ENCODE assay signal across 21 mouse cellular contexts in the genomic region with DNA sequence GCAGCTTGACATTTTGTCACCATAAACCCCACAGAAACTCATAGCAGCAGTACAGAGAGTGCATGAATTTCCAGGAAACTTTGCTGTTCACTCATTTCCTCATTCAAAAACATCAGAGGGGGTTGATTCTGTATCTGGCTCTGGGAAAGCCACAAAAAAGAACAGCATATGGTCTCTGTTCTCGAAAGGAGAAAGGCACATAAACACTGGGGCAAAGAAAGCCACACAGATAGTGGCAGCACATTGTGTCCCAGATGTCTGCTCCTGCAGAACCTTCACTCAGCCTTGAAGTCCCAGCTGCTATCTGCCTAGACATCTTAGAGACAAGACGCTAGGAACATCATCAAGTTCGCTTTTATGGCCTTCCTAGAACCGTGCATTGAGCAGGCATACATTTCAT.
DNase-seq lines count a peak whose midpoint lies in the region; ATAC-seq and TF ChIP-seq lines count a peak whose summit lies in the region.
"Had no signal": no experiment of that assay in that cellular context is flagged by ENCODE, and none has a peak within 500 bp of the region (broad histone marks: within the 10 kb centered on the region; RNA-seq: fewer than 3 reads in every experiment).

No protein-coding gene starts in this region.

- no peak overlapping the region for H3K4me2 ChIP-seq in hindbrain, embryonic 11.5 days (replicated peaks; ENCODE audit: low read depth, low read length)
- H3K4me2 ChIP-seq: forebrain, embryonic 13.5 days; heart, embryonic 13.5 days; hindbrain, embryonic 15.5 days; limb, embryonic 15.5 days; liver, embryonic 15.5 days had no signal

- 6% methylated on average over 4 of the region's 4 CpGs for WGBS in thymus, adult 2 months
- 94% methylated on average over 4 of the region's 4 CpGs for WGBS in hindbrain, embryonic 11.5 days

- ATAC-seq in hindbrain, embryonic 11.5 days (ENCODE audit: low FRiP score), result no peak
- ATAC-seq: forebrain, embryonic 13.5 days; intestine, postnatal 0 days had no signal

- H3K9me3 ChIP-seq in hindbrain, embryonic 11.5 days (ENCODE audit: control insufficient read depth, low read length), result no peaks in the 10 kb centered on the region
- H3K9me3 ChIP-seq: forebrain, embryonic 13.5 days; G1E; heart, embryonic 13.5 days; hindbrain, embryonic 15.5 days; limb, embryonic 15.5 days; liver, embryonic 15.5 days; midbrain, embryonic 10.5 days had no signal

- H3K27me3 ChIP-seq in thymus, adult 2 months (ENCODE audit: control insufficient read depth, insufficient read depth, low read length), result no peaks in the 10 kb centered on the region
- H3K27me3 ChIP-seq in hindbrain, embryonic 11.5 days (ENCODE audit: control insufficient read depth, insufficient read depth, low read length), result no peaks in the 10 kb centered on the region
- H3K27me3 ChIP-seq: forebrain, embryonic 13.5 days; heart, embryonic 13.5 days; hindbrain, embryonic 15.5 days; limb, embryonic 15.5 days; liver, embryonic 15.5 days had no signal

- H3K36me3 ChIP-seq in thymus, adult 2 months (ENCODE audit: control insufficient read depth, insufficient read depth, low read length), result no peaks in the 10 kb centered on the region
- no peaks in the 10 kb centered on the region for H3K36me3 ChIP-seq in hindbrain, embryonic 11.5 days (ENCODE audit: control insufficient read depth, insufficient read depth, low read length)
- H3K36me3 ChIP-seq: G1E; heart, embryonic 13.5 days; hindbrain, embryonic 15.5 days; limb, embryonic 15.5 days; liver, embryonic 15.5 days; midbrain, embryonic 10.5 days had no signal

- peaks cover 7% of the 10 kb centered on the region for H3K4me1 ChIP-seq in thymus, adult 2 months (replicated peaks; ENCODE audit: control insufficient read depth, insufficient read depth, low read length)
- no peaks in the 10 kb centered on the region for H3K4me1 ChIP-seq in hindbrain, embryonic 11.5 days (replicated peaks; ENCODE audit: control insufficient read depth, insufficient read depth, low read length)
- H3K4me1 ChIP-seq: forebrain, embryonic 13.5 days; hindbrain, embryonic 15.5 days; limb, embryonic 15.5 days; liver, embryonic 15.5 days; midbrain, embryonic 10.5 days had no signal

- H3K27ac ChIP-seq in thymus, adult 2 months (ENCODE audit: control insufficient read depth, insufficient read depth, low read length), result no peak overlapping the region
- no peak overlapping the region for H3K27ac ChIP-seq in hindbrain, embryonic 11.5 days (ENCODE audit: low read depth, low read length)
- H3K27ac ChIP-seq: forebrain, embryonic 13.5 days; heart, embryonic 13.5 days; hindbrain, embryonic 15.5 days; kidney, postnatal 0 days; limb, embryonic 15.5 days; liver, embryonic 15.5 days; macrophage; midbrain, embryonic 10.5 days had no signal

- peak; percentile 8 for DNase-seq in thymus, adult 2 months
- no peak for DNase-seq in thymus, postnatal 10 days (ENCODE audit: low spot score in 2 of 2)
- peak; percentile 57 for DNase-seq in brain, adult 2 months (ENCODE audit: low read depth, low spot score)
- DNase-seq in layer of hippocampus, adult 9-11 months, result peak; percentile 53
- no peak for DNase-seq in hindbrain, embryonic 11.5 days (ENCODE audit: low spot score)
- no peak for DNase-seq in left cerebral cortex, adult 9 months (ENCODE audit: low spot score in 2 of 2)
- no peak for DNase-seq in neural tube, embryonic 10.5 days (ENCODE audit: extremely low spot score, low spot score)
- DNase-seq: adrenal gland, postnatal 36 days; cerebellum, adult 18-20 months; heart, postnatal 36 days; retina, postnatal 1 day had no signal

- H3K9ac ChIP-seq in hindbrain, embryonic 11.5 days (ENCODE audit: low read depth, low read length), result no peak overlapping the region
- H3K9ac ChIP-seq: forebrain, embryonic 13.5 days; heart, embryonic 13.5 days; hindbrain, embryonic 15.5 days; limb, embryonic 15.5 days; liver, embryonic 15.5 days had no signal

- TF ChIP-seq CTCF in thymus, adult 2 months (IDR thresholded peaks at IDR 0.05; ENCODE audit: borderline replicate concordance, control insufficient read depth, extremely low read depth, insufficient read depth, low read length, poor library complexity), result no peak

- TF ChIP-seq POLR2A in thymus, adult 2 months (IDR thresholded peaks at IDR 0.05; ENCODE audit: control insufficient read depth, extremely low read depth, insufficient read depth, low read length, poor library complexity), result no peak

- H3K4me3 ChIP-seq in thymus, adult 2 months (ENCODE audit: control insufficient read depth, insufficient read depth, low read length), result no peak overlapping the region
- H3K4me3 ChIP-seq in hindbrain, embryonic 11.5 days (ENCODE audit: low read depth, low read length), result no peak overlapping the region
- H3K4me3 ChIP-seq: forebrain, embryonic 13.5 days; heart, embryonic 13.5 days; hindbrain, embryonic 15.5 days; limb, embryonic 15.5 days; liver, embryonic 15.5 days; midbrain, embryonic 10.5 days had no signal

Comparison
In these comparisons a context has a peak if more than half of its experiments do, and no peak if none do; other contexts are left out.
1. DNase-seq: peak in thymus, adult 2 months (single experiment), brain, adult 2 months (single experiment) and layer of hippocampus, adult 9-11 months (single experiment); none in thymus, postnatal 10 days (0 of 2), hindbrain, embryonic 11.5 days (single experiment), left cerebral cortex, adult 9 months (0 of 2) and neural tube, embryonic 10.5 days (single experiment).